Mouse (Mus musculus): Measurements from ENCODE around the gene Tm6sf1.
A peak's percentile ranks its signal among the peaks of the same experiment; 100 is the strongest.
"Not testable (repeated sequence)": the region's sequence is repeated elsewhere in the genome, so short reads cannot be mapped to it uniquely, and the experiment has no call there.

Gene Tm6sf1

GRCm38 (mm10) chr7:81858968-81859721 lies at the start of gene Tm6sf1:
Gene Tm6sf1, plus strand, starts transcription at chr7:81859001.
- peak; percentile 73 for DNase-seq (ENCODE audit: low spot score)

- DNase-seq (ENCODE audit: low spot score) = no peak
These were observed 33.9 kb upstream of the Tm6sf1 start for GRCm38 (mm10) chr7:81824906-81825305.

DNA sequence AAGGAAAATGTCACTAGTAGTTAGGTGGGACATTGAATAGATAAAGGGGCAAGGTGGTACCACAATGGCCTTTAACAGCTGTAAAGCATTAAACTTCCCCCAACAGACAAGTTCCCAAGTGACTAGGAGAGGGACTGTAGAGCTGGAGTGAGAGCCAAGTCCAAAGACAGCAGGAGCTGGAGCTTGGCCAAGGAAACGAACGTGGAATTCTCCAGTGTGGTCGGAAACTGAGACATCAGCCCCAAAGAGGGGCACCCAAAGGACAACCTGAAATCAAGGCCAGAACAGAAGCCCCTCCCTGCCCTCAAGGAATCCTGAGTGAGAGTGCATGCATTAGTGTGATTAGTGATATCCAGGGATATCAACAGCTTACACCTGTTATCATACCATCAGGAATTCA lies 33.4 kb upstream of the Tm6sf1 start:
- DNase-seq (ENCODE audit: low spot score) = no peak

DNA sequence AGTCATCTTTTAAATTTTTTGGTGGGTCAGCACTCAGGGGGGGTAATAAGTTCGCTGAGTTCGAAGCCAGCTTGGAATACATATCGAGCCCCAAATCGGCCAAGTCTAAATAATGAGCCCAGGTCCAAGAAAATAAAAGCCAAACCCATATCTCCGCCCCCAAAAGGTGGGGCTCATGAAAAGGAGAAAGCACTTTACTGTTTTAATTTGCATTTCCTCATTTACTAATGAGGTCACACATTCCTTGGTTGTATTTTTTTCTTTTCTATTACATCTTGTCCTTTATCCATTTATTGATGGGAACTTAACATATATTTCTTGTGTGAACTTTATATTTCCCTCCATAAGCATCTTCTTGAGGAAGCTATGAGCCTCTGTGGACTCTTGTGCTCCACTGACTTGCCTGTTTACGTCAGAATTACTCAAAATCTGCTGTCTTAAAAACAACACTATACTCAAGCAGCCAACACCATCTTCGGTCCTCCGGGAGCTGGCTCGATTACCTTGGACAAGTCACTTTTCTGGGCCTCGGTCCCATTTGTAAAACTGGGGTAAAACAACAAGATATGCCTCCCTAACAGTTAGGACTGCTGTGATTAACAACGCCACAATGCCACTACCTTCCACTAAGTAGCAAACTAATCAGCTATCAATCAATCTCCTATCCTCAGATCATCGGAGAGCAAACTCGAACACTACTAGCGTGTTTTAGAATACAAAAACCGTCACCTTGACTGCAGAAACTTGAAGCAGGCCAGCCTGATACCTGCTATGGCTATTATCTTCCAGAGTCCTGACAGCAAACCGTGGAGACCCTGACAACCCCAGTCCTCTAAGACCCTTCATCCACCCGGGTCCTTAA lies 30.8 kb upstream of the Tm6sf1 start:
- no peak for DNase-seq (ENCODE audit: low spot score)

- DNase-seq (ENCODE audit: low spot score) = peak; percentile 51
These were observed 30.0 kb upstream of the Tm6sf1 start for GRCm38 (mm10) chr7:81828681-81829378.

- DNase-seq (ENCODE audit: low spot score) = peak; percentile 92
These were observed 29.4 kb upstream of the Tm6sf1 start, which contains the start of gene Btbd1 for GRCm38 (mm10) chr7:81829379-81829894. Gene Btbd1, minus strand, starts transcription at chr7:81829431.

DNA sequence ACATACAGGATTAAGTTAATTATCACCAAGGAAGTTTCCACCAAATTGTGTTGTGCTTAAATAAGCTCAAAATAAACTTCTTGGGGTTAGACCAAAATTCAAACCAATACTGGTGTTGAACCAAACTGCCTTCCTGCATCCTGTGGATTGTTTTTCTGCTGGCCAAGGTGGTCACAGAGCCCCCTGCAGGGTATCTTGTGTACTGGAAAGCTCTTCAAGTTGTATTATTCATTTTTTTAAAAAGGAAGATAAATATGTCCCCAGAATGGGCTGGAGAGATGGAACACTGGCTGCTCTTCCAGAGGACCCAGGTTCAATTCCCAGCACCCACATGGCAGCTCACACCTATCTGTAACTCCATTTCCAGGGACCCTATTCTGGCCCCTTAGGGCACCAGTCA lies 24.0 kb upstream of the Tm6sf1 start:
- DNase-seq (ENCODE audit: low spot score) = peak; percentile 22

DNA sequence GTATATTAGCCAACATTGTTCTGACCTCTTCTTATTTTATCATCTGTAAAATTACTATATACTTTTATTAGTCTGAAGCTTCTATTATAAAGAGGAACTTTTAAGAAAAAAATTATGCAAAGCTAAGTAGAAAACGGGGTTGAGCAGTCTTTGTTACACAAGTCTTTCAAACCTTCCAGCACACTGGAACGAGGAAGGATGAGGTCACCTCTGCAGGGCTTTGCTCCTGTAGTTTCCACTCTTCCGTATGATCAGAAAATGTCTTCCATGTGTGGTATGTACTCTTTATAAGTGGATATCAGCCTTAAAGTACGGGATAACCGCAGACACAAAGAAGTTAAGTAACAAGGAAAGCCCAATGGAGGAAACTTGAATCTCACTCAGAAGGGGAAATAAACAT lies 23.4 kb upstream of the Tm6sf1 start:
- no peak for DNase-seq (ENCODE audit: low spot score)

DNA sequence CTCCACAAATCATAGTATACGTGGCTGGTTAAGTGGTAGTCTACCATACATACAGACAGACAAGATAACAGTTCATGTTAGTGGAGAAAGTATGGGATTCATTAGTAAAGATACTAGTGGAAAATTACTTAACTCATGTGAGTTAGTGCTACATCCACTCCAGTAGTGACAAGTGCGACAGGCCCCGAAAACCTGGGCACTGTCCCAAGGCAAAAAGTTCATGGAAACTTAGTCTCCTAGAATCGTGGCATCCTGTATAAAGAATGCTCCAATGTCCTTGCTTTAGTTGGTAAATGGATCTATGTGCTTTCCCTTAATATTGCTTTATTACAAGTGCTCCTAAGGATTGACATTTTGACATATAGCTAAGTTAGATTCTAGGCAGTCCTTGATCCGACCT lies 21.0 kb upstream of the Tm6sf1 start:
- not testable (repeated sequence) for DNase-seq (ENCODE audit: low spot score)

DNA sequence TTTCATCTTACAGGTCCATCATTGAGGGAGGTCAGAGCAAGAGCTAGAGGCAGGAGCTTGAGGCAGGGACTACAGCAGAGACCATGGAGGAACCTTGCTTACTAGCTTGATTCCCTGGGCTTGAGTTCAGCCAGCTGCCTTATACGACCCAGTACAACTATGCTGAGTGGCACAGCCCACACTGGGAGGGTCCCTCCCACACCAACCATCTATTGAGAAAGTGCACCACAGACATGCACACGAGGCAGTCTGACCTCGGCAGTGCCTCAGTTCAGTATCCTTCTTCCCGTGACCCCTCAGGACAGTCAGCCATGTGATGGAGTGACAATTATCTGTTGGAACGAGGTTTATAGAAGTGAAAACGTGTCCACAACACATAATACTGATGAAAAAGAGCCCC lies 19.1 kb upstream of the Tm6sf1 start:
- no peak for DNase-seq (ENCODE audit: low spot score)

DNA sequence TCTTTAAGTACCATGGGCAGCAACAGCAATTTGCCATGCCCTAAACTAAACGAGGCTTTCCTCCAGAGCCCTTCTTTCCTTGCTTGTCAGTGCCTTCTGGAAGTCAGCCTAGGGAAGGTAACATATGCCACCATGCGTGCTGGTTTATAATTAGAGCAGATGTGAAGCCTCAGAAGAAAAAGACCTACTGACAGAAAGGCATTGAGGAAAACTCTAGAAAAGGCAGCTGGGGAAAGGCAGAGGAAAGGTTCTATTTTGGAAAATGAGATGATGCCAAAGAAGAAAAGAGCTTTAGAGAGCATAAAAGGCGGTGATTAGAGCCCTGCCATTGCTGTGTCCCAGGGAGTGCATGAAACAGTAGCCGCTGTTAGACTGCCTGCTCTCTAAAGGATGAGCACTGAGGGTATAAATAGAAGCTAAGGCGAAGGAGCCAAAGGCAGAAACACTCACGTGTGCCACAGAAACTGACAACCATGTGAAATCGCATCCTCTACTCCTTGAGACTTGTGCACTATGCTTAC lies 18.1 kb upstream of the Tm6sf1 start:
- no peak for DNase-seq (ENCODE audit: low spot score)

GRCm38 (mm10) chr7:81841439-81841838 lies 17.4 kb upstream of the Tm6sf1 start:
- DNase-seq (ENCODE audit: low spot score) = no peak

- DNase-seq (ENCODE audit: low spot score) = no peak
These were observed 16.7 kb upstream of the Tm6sf1 start for GRCm38 (mm10) chr7:81842141-81842540.

DNA sequence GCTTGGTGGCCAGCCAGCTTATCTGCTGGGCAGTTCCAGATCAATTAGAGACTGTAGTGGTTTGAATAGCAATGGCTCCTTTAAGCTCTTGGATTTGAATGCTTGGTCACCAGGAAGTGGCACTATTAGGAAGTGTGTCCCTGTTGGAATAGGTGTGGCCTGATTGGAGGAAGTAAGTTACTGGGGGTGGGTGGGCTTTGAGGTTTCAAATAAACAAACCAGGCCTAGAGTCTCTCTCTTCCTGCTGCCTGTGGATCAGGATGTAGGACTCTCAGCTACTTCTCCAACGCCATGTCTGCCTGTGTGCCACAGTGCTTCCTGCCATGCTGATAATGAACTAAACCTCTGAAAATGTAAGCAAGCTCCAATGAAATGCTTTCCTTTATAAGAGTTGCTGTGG lies 15.8 kb upstream of the Tm6sf1 start:
- no peak for DNase-seq (ENCODE audit: low spot score)

DNA sequence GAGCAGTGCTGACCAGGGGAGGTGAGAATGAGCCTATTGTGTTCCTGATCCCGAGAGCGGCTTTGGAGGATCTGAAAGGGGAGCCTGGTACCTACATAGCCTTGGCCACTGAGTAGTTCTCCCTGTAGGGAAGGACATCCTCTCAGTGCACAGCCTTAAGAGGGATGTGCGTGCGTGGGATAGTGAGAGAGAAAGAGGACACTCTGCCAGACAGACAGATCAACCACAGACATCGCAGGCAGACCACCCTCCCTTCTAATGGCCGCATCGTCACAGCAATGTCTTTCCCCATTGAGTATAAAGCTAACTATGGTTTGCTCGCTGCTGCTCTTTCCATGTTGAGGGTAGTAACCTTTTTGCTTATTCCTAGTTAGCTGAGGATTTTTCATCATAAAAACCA lies 14.9 kb upstream of the Tm6sf1 start:
- DNase-seq (ENCODE audit: low spot score) = no peak

DNA sequence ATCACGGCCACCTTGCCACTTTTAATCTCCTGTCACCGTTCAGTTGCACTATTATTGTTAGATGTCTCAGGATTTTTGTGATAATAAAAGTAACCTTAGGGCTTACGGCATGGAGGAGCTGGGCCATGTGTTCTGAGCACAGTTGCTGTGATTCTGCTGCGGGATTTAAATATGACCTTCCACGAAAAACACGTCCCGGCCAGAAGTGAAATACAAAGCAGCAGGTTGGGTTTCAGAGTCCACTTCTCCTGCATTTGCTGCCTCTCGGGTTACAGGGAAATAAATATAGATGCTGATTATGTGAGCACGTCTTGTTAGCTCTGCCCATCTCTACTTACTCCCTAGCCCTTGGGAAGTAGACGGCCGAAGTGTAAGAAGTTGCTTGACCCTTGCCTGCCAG lies 14.0 kb upstream of the Tm6sf1 start:
- no peak for DNase-seq (ENCODE audit: low spot score)

DNA sequence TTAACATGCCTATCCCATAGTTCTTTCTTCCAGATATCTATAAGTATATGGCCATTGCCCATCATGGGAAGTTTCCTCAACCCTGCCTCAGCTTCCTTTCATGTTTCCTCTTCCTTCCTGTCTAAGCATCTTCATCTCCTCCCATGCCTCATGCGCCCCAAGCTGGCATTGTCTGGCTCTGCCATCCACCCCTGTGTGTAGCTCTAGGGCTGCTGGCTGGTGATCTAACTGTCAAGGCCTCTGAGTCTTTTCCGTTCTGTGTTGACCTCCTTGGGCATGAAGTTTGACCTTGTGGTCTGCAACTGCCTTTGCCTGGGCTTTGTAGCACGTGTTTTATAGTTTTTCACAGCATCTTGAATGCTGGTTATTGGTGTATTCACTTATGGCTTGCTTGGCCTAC lies 13.5 kb upstream of the Tm6sf1 start:
- no peak for DNase-seq (ENCODE audit: low spot score)

GRCm38 (mm10) chr7:81846008-81846407 lies 12.8 kb upstream of the Tm6sf1 start:
- no peak for DNase-seq (ENCODE audit: low spot score)

- DNase-seq (ENCODE audit: low spot score) = peak; percentile 22
These were observed 11.8 kb upstream of the Tm6sf1 start for GRCm38 (mm10) chr7:81847010-81847409.

DNA sequence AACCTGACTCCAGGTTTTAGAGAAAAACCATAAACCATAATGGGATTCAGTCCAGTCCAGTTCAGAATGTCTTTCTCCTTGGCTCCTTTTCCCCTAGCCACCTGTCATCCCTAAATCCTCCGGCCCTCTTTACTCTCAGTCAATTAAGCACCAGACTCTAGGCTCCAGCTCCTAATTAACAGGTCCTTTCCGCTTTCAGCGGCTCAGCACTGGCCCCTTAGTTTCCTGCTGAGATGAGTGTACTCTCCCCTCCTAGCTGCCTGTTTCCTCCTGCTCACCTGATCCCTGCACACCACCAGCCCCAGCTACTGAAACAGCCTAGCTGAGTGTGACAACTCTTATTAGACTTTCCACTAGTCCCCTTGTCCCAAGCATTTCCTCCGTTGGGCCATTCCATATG lies 11.0 kb upstream of the Tm6sf1 start:
- DNase-seq (ENCODE audit: low spot score) = no peak

DNA sequence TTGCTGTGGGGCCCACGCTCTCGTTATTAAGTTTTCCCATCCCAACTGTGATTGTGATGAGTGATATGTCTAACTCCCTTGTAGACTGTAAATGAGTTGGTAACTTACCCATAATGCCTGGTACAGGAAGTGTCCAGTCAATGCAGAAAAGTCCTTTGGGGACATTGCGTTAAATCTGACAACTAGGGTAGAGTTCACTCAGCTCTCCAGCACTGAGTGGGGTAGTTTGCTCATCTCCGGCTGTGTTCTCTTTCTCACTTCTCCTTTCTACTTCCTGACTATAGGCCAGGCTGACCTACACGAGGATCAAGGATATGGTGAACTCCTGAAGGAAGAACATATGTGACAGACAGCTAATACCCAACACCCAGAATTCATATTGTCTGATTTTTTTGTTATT lies 9.6 kb upstream of the Tm6sf1 start:
- DNase-seq (ENCODE audit: low spot score) = no peak

DNA sequence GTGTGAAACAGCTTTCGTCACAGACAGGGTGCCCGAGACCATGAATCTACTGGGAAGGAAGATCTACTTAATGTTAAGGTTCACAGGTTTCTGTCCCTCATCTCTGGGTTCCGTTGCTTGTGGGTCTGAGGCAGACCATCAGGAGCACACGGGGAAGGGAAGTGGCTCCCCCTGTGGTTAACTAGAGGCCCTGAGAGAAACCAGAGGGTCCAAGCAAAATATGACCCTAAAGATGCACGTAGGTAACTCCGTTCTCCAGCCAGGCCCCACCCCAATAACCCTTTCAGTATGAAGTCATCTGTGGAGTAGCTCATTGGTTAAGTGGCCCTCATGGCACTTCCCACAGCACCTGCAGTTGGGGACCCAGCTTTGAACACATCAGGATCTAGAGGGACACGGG lies 9.2 kb upstream of the Tm6sf1 start:
- no peak for DNase-seq (ENCODE audit: low spot score)

All from embryo, embryonic 10.5 days (tissue).